Mouse (Mus musculus): Measurements from ENCODE around the gene Plppr3. TPM values are rescaled to one million over a fixed set of nuclear protein-coding genes. Genes with fewer than 3 reads are reported as not detected.
A peak's percentile ranks its signal among the peaks of the same experiment; 100 is the strongest.

Gene Plppr3
- total and polyA plus RNA-seq, 2 experiments from 2014 or later = 283 to 541 TPM

- Histone ChIP-seq H3K36me3 (ENCODE audit: insufficient read depth, low read length) (peaks cover 16% of the 10 kb centered on the region), H3K4me3 (ENCODE audit: low read length) (peak overlapping the region; percentile 96), H3K4me2 (ENCODE audit: low read depth, low read length) (peak overlapping the region; percentile 98), H3K9me3 (ENCODE audit: low read length) (no peaks in the 10 kb centered on the region), H3K4me1 (ENCODE audit: insufficient read depth, low read length) (peaks cover 52% of the 10 kb centered on the region), H3K27ac (peak overlapping the region; percentile 100), H3K27me3 (ENCODE audit: insufficient read depth, low read length) (no peaks in the 10 kb centered on the region), H3K9ac (replicated peaks; ENCODE audit: low read length) (peak overlapping the region; percentile 99)
- no peak for TF ChIP-seq CTCF (IDR thresholded peaks at IDR 0.05; ENCODE audit: low read depth)
- ATAC-seq (no peak), DNase-seq (ENCODE audit: low spot score) (peak; percentile 44)
- 3% methylated on average over 10 of the region's 10 CpGs for WGBS
Observed at GRCm38 (mm10) chr10:79855558-79856184, 18.8 kb downstream of the Plppr3 start.

- Histone ChIP-seq H3K36me3 (ENCODE audit: insufficient read depth, low read length) (peaks cover 9% of the 10 kb centered on the region), H3K9me3 (ENCODE audit: low read length) (no peaks in the 10 kb centered on the region), H3K9ac (replicated peaks; ENCODE audit: low read length) (peak overlapping the region; percentile 99), H3K4me1 (ENCODE audit: insufficient read depth, low read length) (peaks cover 52% of the 10 kb centered on the region), H3K4me2 (ENCODE audit: low read depth, low read length) (peak overlapping the region; percentile 98), H3K27ac (peak overlapping the region; percentile 100), H3K27me3 (ENCODE audit: insufficient read depth, low read length) (no peaks in the 10 kb centered on the region), H3K4me3 (ENCODE audit: low read length) (peak overlapping the region; percentile 96)
- DNase-seq (ENCODE audit: low spot score) (peak; percentile 84), ATAC-seq (peak; percentile 19)
- WGBS = under 1% methylated on average over 72 of the region's 83 CpGs
- TF ChIP-seq CTCF (IDR thresholded peaks at IDR 0.05; ENCODE audit: low read depth) = no peak
Observed at GRCm38 (mm10) chr10:79854801-79855541, 19.5 kb downstream of the Plppr3 start.

- H3K4me2 ChIP-seq (ENCODE audit: low read depth, low read length) = peak within 1 kb of the TSS; percentile 98
- H3K27me3 ChIP-seq (ENCODE audit: insufficient read depth, low read length) = no peaks in the 10 kb centered on the region
- no peak for TF ChIP-seq CTCF (IDR thresholded peaks at IDR 0.05; ENCODE audit: low read depth)
- under 1% methylated on average over 75 of the region's 75 CpGs for WGBS
- DNase-seq (ENCODE audit: low spot score) (peak; percentile 100), ATAC-seq (peak; percentile 94)
- no peaks in the 10 kb centered on the region for H3K9me3 ChIP-seq (ENCODE audit: low read length)
- peak within 1 kb of the TSS; percentile 100 for H3K27ac ChIP-seq
- H3K4me3 ChIP-seq (ENCODE audit: low read length) = peak within 1 kb of the TSS; percentile 96
- H3K9ac ChIP-seq (replicated peaks; ENCODE audit: low read length) = peak within 1 kb of the TSS; percentile 99
- H3K36me3 ChIP-seq (ENCODE audit: insufficient read depth, low read length) = peaks cover 1% of the 10 kb centered on the region; the same call in 1 of the 2 replicates
- H3K4me1 ChIP-seq (ENCODE audit: insufficient read depth, low read length) = peaks cover 52% of the 10 kb centered on the region
Observed at GRCm38 (mm10) chr10:79853860-79854795, 20.3 kb downstream of the Plppr3 start, which contains the start of gene Ptbp1. Gene Ptbp1, plus strand, starts transcription at chr10:79854427.

GRCm38 (mm10) chr10:79853392-79853791 is 21.0 kb downstream of the Plppr3 start:
- WGBS = 0% methylated on average over 15 of the region's 15 CpGs

GRCm38 (mm10) chr10:79852827-79853226 is 21.6 kb downstream of the Plppr3 start:
- DNase-seq (ENCODE audit: low spot score) = no peak
- 16% methylated on average over 8 of the region's 8 CpGs for WGBS
- Histone ChIP-seq H3K4me2 (ENCODE audit: low read depth, low read length) (peak overlapping the region; percentile 71), H3K4me3 (ENCODE audit: low read length) (peak overlapping the region; percentile 96), H3K9me3 (ENCODE audit: low read length) (no peaks in the 10 kb centered on the region), H3K27me3 (ENCODE audit: insufficient read depth, low read length) (no peaks in the 10 kb centered on the region), H3K27ac (peak overlapping the region; percentile 100), H3K4me1 (ENCODE audit: insufficient read depth, low read length) (peaks cover 42% of the 10 kb centered on the region), H3K36me3 (ENCODE audit: insufficient read depth, low read length) (no peaks in the 10 kb centered on the region), H3K9ac (replicated peaks; ENCODE audit: low read length) (peak overlapping the region; percentile 65)
- no peak for ATAC-seq
- no peak for TF ChIP-seq CTCF (IDR thresholded peaks at IDR 0.05; ENCODE audit: low read depth)

More at GRCm38 (mm10) chr10:79853392-79853791, 21.0 kb downstream of the Plppr3 start:
- Histone ChIP-seq H3K27ac (peak overlapping the region; percentile 100), H3K36me3 (ENCODE audit: insufficient read depth, low read length) (no peaks in the 10 kb centered on the region), H3K4me1 (ENCODE audit: insufficient read depth, low read length) (peaks cover 47% of the 10 kb centered on the region), H3K9me3 (ENCODE audit: low read length) (no peaks in the 10 kb centered on the region), H3K4me3 (ENCODE audit: low read length) (peak overlapping the region; percentile 96), H3K4me2 (ENCODE audit: low read depth, low read length) (peak overlapping the region; percentile 71), H3K9ac (replicated peaks; ENCODE audit: low read length) (peak overlapping the region; percentile 65), H3K27me3 (ENCODE audit: insufficient read depth, low read length) (no peaks in the 10 kb centered on the region)
- ATAC-seq (peak; percentile 36), DNase-seq (ENCODE audit: low spot score) (peak; percentile 97)
- TF ChIP-seq CTCF (IDR thresholded peaks at IDR 0.05; ENCODE audit: low read depth) = no peak

All from hindbrain, postnatal 0 days (tissue).